Mouse (Mus musculus) layer of hippocampus, adult 9-11 months (tissue): ENCODE measurements at regions not wholly inside any gene's neighbourhood (a gene's known extent, or its start where the extent isn't known, plus 50 kb on each side); places are given as distances from the start of the nearest gene placed in this dataset.

Experiments used
- DNase-seq: peaks from one replicate; pipeline ENCODE4 v3.0.0; 2022

- DNase-seq: no peak
Measured at GRCm38 (mm10) chr11:44161734-44162418, 238.0 kb upstream of the Il12b start.

DNA sequence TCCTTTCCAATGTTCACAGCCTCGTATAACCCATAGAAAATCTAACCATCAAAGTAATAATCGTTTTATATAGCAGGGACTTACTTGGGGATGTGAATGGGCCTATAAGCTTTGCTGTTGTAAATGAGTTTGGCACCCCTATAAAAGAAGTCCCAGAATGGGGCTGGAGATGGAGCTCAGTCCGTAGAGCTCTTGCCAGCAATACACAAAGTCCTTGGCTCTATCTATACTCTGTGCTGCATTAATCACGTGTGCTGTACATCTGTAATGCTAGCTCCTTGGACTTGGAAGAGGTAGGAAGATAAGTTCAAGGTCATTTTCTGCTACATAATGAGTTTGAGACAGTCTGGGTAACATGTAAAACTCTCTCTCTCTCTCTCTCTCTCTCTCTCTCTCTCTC is 236.8 kb upstream of the Il12b start:
- no peak for DNase-seq

- no peak for DNase-seq
Measured at GRCm38 (mm10) chr11:44163748-44164147, 236.1 kb upstream of the Il12b start.

GRCm38 (mm10) chr11:44164186-44164585 is 235.7 kb upstream of the Il12b start:
- no peak for DNase-seq

DNA sequence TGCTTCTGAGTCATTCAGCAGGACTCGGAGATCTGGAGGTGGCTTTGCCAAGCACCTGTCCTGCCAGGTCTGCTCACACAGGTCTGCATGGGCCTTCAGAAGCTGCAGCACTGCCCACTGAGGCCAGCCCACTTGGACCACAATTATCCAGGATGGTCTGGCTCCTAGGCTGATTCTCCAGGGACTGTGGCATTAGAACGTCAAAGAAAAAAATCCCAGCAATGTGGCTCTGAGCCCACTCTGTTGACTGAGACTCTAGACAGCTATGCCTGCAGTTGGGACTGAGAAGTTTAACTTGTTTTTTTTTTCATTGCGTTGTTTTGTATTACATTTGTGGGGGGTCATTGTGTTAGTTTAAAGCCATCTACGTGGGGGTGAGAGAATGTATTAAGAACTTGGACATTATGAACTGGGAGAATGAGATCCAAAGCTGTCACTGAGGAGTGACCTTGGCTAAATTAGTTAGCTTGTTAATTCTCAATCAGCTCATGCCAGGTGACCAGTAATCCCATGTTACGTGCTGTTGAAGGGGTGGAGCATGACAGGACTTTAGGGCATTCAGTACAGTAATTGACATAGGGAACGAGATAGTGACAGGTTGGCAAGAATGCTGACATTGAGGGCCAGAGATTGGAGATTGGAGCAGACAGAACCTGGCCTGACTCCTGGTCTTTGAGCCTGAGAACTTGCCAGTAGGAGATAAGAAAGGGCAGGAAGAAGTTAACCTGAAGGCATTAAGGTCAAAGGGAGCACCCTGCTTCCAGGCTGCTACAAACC is 232.0 kb upstream of the Il12b start:
- no peak for DNase-seq

DNA sequence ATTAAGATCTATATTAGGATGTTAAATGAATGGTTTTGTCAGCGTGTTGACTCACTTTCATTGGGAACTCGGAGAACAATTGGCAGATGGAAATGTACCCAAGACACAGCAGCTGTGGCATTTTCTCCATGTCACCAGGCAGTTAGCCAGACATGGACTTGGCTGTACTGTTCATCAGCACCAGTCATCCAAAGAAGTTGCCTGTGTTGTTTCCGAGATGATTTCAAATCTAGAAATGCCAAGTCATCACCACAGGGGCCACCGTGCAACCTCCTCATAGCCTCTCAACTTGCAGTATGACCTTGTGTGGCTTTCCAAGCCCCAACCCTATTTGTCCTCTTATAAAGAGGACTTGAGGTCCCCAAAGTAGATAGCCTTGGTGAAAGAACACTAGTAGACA is 227.4 kb upstream of the Il12b start:
- DNase-seq: no peak

GRCm38 (mm10) chr11:44173196-44173595 is 226.7 kb upstream of the Il12b start:
- DNase-seq: no peak

DNA sequence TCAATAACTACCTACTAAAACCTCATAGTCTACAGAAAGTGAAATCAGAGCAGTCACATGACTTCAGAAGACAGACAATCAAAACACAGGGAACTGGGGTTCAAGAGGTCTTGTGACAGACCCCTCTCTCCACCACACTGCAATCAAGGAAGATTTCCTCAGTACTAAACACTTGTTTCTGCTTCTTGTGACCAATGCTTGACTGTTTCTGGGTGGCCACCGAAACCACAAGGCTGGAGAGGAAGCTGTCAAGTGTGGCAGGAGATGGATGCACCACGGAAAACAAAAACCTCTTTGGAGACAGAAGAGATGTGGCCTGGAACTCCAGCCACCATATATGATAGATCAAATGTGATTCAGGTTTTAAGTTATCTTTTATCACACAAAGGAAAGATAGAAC is 225.3 kb upstream of the Il12b start:
- DNase-seq: no peak

DNA sequence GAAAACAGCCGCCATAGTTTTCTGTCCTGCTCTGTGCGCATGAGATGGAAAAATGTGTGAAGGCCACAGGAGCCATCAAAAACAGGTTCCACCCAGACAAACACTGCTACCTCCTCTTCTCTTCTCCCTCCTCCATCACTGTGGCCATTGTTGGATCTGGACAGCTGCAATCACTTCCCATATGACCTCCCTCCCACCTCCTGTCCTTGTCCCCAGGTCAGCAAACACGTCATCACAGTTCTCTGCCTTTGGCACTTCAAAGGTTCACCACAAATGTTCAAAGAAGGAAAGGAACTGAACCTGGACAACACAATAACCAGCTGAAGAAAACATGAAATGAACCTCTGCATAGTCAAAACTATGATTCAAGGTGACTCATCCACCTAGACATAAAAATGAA is 220.2 kb upstream of the Il12b start:
- no peak for DNase-seq

DNA sequence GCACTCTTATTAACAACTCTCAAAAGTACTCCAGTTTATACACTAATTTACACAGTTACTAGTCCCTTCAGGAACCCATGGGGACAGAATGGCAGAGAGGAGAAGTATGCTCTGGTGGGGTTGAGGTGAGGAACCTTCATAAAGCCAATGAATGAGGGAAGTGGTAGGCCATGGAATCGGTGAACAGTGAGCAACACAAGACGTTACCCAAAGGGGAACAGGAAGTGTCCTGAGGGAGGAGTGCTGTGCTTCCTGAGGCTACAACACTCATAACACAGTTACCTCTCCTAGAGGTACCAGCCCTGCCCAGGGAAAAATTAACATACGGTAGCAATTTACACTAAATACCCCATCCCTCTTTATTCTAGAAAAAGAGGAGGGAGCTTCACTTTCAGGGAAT is 216.0 kb upstream of the Il12b start:
- DNase-seq: no peak

GRCm38 (mm10) chr11:44185218-44185890 is 214.5 kb upstream of the Il12b start:
- peak; percentile 23 for DNase-seq

GRCm38 (mm10) chr11:44188202-44188601 is 211.7 kb upstream of the Il12b start:
- DNase-seq: peak; percentile 17

DNA sequence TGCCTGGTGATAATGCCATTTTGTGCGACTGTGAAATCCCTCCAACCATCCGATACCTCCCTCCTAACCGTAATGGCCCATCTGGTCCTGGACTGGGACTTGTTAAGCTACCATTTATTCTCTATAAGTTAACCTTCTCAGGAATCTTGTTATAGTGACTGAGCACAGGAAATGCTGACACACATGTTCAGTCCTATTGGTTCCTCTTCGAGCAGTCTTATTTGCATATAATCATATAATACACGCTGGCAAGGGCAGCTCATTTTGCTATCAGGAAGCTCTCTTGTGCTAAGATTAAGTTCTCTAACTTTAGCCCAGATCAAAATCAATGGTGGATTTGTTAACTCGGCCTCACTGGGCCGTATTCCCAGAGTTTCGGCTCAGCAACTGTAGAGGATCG is 206.1 kb upstream of the Il12b start:
- DNase-seq: no peak

GRCm38 (mm10) chr11:44202716-44203115 is 197.1 kb upstream of the Il12b start:
- no peak for DNase-seq

GRCm38 (mm10) chr11:44204384-44204783 is 195.5 kb upstream of the Il12b start:
- DNase-seq: no peak

DNA sequence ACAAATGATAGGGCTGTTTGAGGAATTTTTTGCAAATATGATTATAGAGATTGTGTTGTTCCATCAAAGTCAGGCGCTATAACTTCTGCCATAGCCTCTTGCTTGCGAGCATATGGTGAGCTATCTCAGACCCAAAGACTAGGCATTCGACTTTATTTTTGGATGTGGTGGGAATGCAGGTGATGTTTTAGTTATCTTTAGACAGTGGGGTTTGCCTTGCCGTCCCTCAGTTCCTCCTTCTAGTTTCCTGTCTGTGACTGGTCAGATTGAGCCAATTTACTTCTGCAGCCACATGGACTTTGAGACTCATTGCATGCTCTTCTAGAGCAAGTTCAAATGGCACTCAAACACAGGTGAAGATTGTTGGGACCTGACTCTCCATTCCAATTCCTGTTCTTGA is 193.0 kb upstream of the Il12b start:
- no peak for DNase-seq

- DNase-seq: no peak
Measured at GRCm38 (mm10) chr11:44211871-44212441, 187.9 kb upstream of the Il12b start.

GRCm38 (mm10) chr11:44214095-44214494 is 185.8 kb upstream of the Il12b start:
- no peak for DNase-seq

GRCm38 (mm10) chr11:44216346-44216745 is 183.5 kb upstream of the Il12b start:
- DNase-seq: no peak

DNA sequence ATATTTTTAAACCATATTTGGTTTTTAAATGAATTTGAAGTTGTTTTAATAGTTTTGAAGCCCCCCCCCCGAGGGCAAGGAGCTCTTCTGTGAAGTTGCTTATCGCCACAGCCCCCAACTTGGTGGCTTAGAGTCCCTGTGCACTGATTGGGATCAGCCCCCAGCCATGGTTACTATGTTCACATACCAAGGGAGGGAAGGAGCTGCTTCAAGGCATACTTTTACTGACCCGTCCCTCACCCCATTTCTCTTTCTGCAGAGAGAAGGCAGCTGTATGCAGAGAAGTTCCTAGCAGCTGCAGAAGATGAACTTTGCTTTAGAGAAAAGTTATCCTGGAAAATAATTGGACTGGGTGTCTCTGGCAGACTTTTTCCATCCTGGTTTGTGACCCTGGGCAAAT is 179.9 kb upstream of the Il12b start:
- no peak for DNase-seq

- peak; percentile 41 for DNase-seq
Measured at GRCm38 (mm10) chr11:44229996-44230395, 169.9 kb upstream of the Il12b start.

DNA sequence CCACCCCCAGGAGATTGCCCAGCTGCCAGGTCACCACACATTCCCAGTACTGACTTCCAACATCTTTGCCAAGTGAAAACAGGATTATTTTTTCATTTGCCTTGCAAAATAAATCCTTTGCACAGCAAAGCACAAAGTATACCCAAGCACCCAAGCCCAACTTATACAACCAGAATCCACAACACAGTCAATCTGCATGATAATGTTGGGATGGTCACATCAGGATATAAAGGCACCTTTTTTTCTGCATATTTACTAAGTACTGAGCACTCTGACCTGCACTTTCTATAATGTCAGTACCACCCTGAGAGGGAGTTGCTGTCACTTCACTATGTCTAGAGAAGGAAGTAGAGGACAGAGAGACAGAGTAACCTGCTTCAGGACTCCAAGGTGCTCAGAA is 164.4 kb upstream of the Il12b start:
- DNase-seq: no peak

DNA sequence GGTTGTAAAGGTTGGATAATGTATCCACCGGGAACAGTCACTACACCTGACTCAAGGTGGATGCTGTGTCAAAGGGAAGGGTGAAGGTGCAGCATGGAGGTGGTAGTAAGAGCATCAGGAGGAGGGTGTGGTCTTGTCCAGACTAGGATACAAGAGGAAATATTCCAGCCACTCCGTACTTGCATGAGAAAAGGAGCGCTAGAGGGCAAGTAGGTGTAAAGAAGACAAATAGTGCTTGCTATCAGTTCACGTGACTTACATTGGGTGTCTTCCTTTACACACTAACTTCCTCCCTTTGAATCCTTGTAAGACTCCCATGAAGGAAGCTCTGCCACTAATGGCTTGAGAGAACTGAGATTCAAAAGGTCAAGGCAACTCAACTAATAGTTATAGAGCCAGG is 161.8 kb upstream of the Il12b start:
- no peak for DNase-seq

DNA sequence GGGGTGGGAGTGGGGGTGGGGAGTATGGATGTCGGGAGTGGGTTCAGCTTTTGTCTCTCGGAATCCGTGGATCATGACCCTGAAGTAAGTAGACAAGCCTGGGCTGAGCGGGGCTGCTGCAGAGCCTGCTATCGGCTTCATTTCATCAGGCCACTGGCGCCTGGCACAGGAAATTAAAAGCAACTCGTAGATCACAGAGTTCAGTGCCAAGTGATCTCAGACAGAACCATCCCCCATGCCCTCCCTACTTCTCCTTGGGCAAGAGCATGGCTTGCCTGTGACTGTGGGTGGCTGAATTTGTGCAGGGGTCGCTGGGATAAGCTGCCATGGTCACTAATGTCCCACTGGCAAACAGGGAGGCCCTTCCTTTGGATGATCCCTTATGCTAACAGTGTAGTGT is 161.3 kb upstream of the Il12b start:
- DNase-seq: no peak
